Mouse (Mus musculus): ENCODE measurements around the gene Limk2. TPM values are rescaled to one million over a fixed set of nuclear protein-coding genes. Genes with fewer than 3 reads are reported as not detected.

The Limk2 gene
- total RNA-seq, 2 experiments from 2014 or later = 10.4 to 12.1 TPM

DNA sequence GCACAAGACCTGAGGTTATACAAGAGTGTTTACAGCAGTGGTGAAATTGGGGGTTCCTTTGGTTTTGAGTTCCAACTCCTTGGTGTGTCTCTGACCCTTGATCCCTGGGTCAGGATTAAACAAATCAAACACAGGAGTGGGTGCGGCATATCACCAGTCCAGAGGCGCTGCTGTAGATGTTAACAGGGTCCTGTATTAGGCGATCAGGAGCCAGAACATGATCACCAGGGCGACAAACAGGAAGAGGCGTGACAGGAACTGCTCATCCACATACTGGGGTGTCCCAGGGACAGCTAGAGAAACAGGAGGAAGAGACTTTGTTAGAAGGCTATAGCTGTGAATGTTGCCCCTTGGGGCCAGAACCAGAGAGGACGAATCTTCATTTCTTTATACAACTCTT is 8.8 kb upstream of the Limk2 start:
- no peak for DNase-seq (ENCODE audit: low spot score)

DNA sequence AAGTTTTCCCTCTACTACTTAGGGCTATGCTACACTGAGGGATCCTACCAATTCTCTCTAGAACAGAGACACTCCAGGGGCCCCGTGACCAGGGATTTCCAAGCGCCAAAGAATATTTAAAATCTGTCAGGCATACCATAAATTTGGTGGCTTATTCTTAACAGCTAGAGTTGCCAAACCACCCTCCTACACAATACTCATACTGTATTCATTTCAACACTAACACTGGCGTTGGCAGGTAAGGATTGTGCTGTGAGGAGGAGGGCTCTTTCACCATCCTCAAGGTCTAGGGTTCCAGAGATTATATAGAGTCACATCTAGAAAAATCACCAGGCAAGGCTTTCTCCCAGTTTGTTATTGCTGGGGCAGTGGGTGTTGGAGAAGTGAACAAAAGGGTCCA is 7.4 kb upstream of the Limk2 start:
- no peak for DNase-seq (ENCODE audit: low spot score)

DNA sequence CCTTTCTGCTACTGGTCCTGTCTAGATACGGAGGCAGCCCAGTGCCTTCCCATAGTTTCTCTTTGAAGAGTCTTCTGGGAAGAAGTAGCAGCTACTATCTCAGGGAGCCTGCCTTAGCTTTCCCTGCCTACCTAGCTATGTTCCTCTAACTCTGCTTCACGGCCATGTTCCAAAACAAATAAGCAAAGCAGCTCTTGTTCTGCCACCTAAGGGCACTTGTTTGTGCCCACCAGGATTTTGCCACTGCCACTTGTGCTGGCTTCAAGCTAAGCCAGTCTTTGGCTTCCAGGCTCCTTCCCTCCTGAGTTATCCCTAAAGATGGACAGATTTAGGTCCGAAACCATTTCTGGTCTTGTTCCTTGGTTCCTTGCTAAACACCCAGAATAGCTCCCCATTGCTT is 3.1 kb upstream of the Limk2 start:
- no peak for DNase-seq (ENCODE audit: low spot score)

DNA sequence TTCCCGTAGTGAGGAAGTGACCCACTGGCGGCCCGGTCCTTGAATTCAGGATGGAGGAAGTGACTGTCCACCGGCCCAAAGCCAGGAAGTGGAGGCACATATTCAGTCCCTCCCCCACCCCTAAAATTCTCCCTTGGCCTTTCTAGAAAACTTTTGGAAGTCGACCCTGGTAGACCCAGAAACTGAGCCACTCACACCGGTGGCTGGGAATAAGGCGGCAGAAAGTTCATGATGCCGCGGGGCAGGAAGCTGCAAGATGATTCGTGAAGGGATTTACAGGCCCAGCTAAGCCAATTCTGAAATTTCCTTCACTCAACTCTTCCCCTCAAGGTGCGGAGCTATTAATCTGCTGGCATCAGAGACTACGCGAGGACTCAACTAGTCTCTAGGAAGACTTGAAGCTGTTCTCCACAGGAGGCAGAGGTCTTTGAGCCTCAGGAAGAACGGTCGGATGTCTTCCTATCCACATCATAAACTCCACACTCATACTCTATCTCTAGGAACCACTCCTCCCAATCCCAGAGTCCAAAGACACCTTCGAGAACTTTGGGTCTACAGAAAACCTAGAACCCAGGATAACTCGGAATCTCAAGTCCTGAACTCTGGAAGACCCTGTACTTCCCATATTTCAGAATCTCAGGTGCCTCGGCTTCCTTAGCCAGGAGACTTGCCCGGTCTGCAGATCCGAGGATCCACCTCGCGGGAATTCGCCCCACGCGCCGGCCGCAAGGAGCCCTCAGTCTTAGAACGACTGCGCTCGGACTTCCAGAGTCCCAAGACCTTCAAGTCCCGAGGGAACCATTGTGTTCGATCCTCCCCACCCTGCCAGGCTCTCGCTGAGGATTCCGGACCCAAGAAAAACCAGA is 625 bp downstream of the Limk2 start:
- no peak for DNase-seq (ENCODE audit: low spot score)

DNA sequence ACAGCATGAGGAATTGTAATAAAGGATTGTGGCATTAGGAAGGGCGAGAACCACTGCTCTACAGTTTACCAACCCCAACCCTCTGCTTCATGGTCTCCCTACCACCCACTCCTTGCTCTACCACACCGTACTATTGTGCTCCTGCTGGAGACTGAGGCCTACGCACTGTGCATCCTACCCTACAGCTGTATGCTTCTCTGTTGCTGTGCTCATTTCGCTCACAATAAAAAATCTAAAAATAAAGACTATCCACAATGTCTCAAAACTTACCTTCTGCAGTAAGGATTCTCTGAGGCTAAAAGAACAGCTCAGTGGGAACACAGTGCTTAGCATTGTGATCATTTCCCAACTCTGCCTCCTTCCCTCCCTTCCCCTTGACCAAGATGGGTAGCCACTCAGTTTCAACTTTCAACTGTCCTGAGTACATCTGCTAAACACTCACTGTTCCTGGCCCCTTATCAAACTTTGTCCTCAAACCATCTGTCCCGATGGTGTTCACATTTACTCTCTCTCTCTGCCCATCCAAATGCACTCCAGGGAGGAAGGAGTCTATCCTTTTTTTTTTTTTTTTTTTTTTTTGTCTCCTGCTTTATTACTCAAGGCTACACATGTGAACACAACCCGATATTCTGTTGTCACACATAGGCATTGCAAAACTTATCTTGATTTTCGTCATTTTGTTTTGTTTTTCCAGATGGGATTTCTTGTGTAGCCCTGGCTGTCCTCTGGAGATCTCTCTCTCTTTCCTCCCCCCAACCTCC is 4.5 kb downstream of the Limk2 start:
- DNase-seq (ENCODE audit: low spot score) = peak; percentile 9

DNA sequence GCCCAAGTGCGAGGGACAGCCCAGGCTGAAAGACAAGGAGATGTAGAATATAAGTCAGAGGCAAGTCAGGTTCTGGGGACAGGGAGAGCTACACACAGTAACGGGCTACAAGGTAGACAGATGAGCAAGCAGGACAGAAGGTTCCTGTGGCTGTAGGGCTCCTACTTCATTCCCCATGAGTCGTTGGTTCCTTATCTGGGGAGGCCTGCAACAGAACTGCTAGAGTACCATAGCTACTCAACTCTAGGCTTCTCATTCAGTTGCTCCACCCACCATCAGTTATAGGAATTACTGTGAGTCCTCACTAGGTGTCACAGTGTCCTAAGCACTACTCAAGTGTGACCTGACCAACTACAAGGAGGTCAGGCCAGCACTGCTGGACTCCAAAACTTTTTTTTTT is 6.0 kb downstream of the Limk2 start:
- DNase-seq (ENCODE audit: low spot score) = no peak

DNA sequence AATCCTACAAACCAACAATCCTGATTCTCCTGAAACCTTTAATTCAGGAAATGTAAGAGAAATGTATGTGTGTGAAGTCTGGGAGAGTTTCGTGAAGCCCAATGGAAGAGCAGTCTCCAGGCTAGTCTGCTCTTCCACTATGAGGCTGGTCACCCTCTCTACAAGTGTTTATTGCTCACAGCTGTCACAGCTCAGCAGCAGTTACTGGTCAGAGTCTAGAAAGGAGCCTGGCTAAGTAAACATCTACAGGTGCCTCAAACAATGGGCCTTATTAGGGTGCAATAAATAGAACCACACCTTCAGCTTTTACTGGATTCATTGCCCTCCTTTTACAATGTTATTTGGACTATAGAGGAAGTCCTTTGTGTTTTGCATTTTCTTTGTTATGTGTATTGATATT is 10.7 kb downstream of the Limk2 start:
- no peak for DNase-seq (ENCODE audit: low spot score)

DNA sequence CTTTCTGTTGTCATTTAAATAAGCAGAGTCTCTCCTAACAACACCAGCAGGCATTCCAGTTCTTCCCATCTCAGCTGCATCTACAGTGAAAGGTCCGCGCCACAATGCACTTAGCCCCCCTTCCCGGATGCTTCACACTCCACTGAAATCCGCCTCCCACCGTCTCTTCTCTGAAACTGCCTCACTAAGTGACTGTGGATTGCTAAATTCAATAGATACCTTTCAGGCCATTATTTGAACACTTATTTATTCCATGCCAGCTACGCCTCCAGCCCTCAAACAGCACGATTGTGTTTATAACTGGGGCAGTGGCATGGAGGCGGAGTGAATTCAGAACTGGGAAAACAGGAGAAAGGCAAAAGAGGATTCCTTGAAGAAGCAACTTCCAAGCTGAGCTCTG is 12.4 kb downstream of the Limk2 start:
- DNase-seq (ENCODE audit: low spot score) = no peak

DNA sequence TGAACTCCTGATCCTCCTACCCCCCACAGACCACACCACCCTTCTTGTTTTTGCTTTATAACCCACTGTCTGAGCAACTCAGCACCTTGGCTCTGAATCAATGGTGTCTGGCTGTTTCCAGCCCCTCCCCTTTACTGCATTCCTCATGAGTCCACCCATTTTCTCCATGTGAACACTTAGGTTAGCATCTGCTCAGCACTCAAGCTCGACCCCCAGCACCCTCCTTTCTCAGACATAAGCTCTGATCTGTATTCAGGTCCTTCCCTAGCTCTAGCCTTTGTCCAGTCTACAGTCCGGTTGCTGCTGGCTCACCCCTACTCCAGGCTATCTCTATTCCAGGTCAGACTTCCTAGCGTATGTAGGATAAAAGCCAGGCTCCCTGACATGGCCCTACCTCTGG is 12.9 kb downstream of the Limk2 start:
- no peak for DNase-seq (ENCODE audit: low spot score)

DNA sequence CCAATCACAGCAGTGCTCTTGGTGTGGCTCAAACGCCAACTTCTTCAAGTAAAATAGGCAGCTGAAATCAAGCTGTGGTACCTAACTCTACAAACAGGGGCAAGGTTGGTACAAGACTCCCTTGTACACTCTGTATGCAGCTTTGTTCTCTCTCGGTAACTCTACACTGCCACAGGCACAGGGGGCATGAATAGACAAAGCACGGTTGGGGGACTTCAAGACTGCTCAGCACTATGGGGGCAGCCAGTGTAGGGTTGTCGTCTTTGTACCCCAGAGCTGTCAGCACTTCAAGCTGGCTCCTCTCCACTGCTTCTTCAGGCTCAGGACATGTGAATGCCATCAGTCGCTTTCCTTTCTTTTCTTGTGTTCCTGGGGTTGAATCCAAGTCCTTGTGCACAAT is 14.5 kb downstream of the Limk2 start:
- DNase-seq (ENCODE audit: low spot score) = no peak

DNA sequence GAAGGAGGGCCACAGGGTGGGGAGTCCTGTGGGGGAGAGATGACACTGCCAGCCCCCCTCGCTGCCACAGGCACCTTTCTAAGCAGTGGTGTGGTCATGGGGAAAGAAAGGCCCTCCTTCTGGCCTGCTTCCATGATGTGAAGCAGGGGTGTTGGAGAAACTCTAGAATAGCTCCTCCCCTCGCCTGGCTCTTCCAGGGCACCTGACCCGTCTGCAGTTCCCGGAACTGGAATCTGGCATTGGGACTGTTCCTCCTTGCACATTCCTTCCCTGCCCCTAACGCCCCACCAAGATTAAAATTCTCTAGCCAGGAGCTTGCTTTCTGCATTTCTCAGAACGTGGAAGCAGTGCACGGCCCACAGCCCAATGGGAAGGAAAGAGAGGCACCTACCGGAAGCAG is 16.5 kb downstream of the Limk2 start:
- no peak for DNase-seq (ENCODE audit: low spot score)

DNA sequence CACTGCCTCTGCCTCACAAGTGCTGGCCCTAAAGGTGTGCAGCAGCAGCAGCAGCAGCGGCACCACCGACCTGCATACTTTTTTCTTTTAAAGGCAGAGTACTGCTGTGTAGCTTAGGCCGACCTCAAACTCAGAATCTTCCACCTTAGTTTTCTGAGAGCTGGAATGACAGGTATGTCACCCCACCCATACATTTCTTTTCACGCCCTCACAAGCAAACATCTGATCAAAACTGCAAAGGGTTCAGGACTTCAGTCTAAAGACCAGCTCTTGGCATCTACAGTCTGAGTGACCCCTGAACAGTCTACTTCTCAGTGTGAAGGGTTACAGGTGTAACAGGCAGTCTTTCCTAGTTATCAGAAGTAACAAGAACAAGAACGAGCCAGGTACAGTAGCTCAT is 18.2 kb downstream of the Limk2 start:
- no peak for DNase-seq (ENCODE audit: low spot score)

DNA sequence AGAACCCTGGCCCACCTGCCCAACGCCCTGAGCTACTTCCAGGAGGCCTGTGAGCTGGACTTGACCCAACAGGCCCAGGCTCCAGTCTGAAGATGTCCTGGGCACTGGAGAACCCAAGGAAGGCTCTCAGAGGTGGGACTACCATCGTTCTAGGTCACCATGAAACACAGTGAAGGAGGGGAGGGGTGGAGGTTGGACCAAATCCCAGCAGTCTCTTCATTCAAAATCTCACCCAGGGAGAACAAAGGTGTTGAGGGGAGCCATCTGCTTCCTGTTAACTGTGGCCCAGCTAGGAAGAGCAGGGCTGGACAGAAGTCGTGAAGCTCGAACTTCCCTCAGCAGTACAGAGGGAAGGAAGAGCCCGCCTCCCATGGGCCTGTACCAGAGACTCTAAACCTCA is 19.0 kb downstream of the Limk2 start:
- no peak for DNase-seq (ENCODE audit: low spot score)

DNA sequence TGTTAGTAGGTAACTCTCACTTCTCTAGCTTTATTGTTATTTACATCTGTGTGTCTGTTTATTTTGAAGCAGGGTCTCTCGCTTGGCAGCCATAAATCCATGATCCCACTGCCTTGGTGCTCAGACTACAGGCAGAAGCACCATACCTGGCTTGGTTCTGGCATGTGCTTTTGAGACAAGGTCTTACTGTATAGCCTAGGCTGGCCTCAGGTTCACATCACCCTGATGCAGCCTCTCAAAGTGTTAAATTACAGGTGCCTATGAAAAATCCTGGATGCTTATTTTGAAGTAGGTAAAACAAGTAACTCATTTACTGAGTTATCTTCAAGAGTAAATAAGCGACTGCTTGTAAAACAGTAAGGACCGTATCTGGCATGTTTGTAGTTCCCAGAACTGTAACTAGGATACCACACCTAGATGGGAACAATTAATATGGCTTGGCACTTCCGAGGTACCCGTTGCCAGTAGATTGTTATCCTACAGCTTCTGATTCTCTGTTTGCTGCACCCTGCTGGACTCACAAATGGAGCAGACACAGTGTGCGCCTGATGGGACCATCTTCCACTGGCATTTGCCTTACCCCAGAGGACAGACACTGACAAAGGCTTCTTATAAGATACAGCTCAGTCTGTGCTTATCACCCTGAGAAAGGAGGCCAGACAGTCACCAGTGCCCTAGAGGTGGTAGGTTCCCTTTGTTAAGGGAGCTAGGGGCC is 21.4 kb downstream of the Limk2 start:
- DNase-seq (ENCODE audit: low spot score) = no peak

DNA sequence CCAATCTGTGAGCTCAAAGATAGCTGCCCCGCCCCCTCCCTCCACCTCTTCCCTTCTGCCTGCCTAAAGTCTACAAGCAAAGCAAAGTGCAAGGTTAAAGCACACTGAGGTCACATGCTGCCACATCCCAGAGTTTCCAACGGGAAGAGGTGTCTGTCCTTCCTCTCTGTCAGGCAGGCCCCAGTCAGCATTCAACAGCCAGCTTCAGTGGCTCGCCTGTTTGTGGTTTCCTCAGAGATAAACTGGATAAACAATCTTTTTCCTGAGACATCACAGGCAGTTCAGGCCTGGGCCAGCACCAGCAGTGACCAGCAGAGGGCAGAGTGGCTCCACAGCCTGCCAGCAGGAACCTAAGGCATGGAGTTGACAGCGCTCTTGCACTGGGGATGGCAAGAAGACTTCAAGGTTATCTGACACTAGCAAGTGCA is 22.0 kb downstream of the Limk2 start:
- peak; percentile 84 for DNase-seq (ENCODE audit: low spot score)

DNA sequence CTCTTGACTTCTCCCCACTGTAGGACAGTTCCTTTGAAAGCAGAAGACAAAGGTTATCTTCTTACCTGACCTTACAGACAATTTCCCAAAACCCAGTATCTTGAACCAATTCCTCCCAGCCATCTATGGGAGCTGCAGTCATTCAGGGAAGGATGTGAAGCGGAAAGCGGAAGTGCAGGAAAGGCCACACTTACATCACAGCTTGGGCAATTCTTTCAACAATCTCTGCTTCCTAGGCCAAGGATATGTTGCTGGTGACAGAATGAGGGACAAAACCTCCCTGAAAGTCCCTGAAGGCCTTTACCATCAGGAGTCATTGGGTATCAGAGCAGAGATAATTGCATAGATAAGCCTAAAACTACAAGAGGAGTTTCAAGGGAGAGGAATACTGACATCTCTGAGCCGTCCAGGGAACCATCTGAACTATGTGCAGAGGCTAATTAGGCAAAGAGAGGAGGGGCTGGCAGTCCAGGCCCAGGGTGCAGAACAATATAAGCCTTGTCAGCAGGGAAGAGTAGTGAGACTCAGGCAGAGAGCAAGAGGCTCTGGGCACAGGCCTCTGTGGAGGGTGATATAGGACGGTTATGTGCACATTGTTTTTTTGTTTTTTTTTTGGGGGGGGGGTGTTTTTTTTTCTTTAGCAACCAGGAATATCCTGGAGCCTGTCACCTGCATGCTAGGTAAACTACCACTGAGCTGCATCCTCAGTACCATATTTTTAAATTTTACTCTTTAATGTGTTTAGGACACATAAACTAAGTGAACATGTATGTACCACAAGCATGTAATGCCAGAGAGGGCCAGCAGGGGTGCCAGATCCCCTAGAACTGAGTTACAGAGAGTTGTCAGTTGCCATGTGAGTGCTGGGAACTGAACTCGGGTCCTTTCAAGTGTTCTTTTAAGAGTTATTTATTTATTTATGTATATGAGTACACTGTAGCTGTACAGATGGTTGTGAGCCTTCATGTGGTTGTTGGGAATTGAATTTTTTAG is 26.1 kb downstream of the Limk2 start:
- no peak for DNase-seq (ENCODE audit: low spot score)

DNA sequence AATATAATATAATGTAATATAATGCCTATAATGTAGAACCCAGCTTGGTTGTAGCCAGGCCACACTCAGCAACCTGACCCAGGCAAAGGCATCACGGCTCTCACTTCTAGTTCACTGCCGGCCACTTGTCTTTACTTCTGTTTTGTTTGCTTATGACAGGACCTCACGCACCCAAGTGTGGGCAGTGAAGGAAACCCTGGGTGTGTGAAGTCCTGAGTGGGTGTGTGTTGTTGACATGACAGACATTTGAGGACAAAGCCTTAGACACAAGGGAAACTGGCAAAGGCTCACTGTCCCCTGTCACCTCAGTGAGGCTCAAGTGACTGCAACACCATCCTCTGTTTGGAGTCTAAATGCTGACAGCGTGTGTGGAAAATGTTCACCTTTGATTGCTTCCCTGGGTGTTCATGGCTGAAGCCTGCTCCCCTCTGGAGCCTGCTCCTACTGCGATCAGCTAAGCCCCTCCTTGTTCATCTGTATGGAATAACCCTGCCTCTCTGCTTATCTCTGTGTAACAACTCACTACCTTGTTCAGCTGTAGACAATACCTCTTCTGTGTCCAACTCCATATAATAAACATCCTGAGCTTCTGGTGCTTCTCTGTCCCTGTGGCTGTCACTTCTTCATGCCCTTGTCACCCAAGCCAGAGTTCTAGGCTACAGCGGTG is 27.7 kb downstream of the Limk2 start:
- no peak for DNase-seq (ENCODE audit: low spot score)

DNA sequence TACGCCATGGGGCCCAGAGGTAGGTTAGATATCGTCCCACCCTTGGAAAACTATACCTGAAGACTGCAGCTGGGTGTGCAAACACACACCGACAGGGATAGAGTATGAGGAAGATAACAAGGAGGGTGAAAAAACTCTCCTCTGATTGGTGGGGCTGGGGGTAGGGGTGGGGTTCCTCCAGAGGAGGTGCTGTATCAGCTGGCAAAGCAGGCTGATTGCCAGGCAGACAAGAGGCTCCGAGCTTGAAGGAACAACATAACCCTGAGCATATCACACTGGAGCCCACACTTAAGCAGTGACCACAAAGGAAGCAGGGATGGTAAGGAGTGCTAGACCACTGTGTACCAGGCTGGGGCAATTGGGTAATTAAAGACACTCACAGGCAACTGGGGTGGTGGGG is 29.6 kb downstream of the Limk2 start:
- DNase-seq (ENCODE audit: low spot score) = no peak

DNA sequence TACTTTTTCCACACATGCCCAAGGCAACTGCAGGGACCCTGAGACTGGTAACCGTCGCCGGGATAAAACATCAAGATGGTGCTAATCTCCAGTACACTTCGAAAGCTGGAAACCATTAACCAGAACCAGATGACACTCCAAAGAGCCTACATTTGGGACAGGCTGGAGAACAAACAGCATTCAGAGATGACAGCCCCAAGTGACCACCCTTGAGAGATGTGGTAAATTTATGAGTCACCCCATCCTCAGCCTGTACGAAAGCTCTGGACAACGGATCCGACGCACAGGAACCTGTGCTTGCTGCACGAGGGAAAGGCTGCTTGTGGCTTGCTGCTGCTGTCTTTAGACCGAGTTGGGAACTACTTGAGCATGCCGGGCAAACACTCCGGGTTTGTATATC is 34.2 kb downstream of the Limk2 start:
- DNase-seq (ENCODE audit: low spot score) = no peak

DNA sequence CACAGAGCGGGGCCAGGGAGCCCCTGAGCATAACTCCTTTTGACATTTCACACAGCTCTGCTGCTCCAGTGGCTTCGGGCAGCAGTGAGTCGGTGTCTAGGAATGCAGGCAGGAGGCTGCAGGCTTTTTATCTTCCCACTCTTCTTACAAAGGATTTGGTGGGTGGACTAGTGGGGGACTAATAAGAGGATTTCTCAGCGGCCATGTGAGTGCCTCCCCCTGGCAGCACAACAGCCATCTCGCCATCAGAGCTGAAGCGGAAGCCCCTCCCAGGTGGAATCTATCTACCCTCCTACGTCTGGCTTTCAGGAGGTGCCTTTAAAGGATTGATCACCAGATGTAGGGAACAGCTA is 34.7 kb downstream of the Limk2 start:
- DNase-seq (ENCODE audit: low spot score) = no peak

Measured in gastrocnemius, adult 18-20 months (tissue).